Mouse (Mus musculus) embryonic facial prominence, embryonic 14.5 days (tissue): ENCODE measurements around the gene Cracr2b. TPM values are rescaled to one million over a fixed set of nuclear protein-coding genes. Genes with fewer than 3 reads are reported as not detected.

Experiments used
- ATAC-seq: fragments of 200-750 bp; cut with Nextera tagmentation; 2 replicates; pipeline ENCODE4 v1.8.0; 2017; ENCODE audit warnings: low read depth, moderate number of reproducible peaks, moderate TSS enrichment
- DNase-seq: peaks from one replicate; pipeline ENCODE4 v3.0.0-alpha.2; 2015; ENCODE audit warnings: low spot score
- H3K27ac ChIP-seq: fragments of 300-500 bp; sonication (generic); replicated peaks from 2 replicates; pipeline ENCODE4 v1.5.1; 2014; ENCODE audit warnings: low read depth, mild to moderate bottlenecking, low read length, moderate library complexity
- H3K27me3 ChIP-seq: fragments of 300-500 bp; sonication (generic); replicated peaks from 2 replicates; pipeline ENCODE4 v1.6.1; 2014; ENCODE audit warnings: low read length; ENCODE audit not compliant: control insufficient read depth, insufficient read depth
- H3K36me3 ChIP-seq: fragments of 300-500 bp; sonication (generic); 2 replicates; pipeline ENCODE4 v1.6.1; 2014; ENCODE audit warnings: low read length, mixed read lengths; ENCODE audit not compliant: control insufficient read depth, insufficient read depth
- H3K4me1 ChIP-seq: fragments of 300-500 bp; sonication (generic); 2 replicates; pipeline ENCODE4 v1.6.1; 2014; ENCODE audit warnings: antibody characterized with exemption, low read length; ENCODE audit not compliant: control insufficient read depth, insufficient read depth
- H3K4me2 ChIP-seq: fragments of 300-500 bp; sonication (generic); 2 replicates; pipeline ENCODE4 v1.6.1; 2014; ENCODE audit warnings: low read depth, mild to moderate bottlenecking, low read length, moderate library complexity, mixed read lengths
- H3K4me3 ChIP-seq: fragments of 300-500 bp; sonication (generic); 2 replicates; pipeline ENCODE4 v1.5.1; 2014; ENCODE audit warnings: low read depth, mild to moderate bottlenecking, low read length
- H3K9ac ChIP-seq: fragments of 300-500 bp; sonication (generic); 2 replicates; pipeline ENCODE4 v1.6.1; 2014; ENCODE audit warnings: low read depth, mild to moderate bottlenecking, low read length, moderate library complexity, mixed read lengths
- H3K9me3 ChIP-seq: fragments of 300-500 bp; sonication (generic); 2 replicates; pipeline ENCODE4 v1.6.1; 2016; ENCODE audit warnings: low read length; ENCODE audit not compliant: control insufficient read depth
- WGBS: fragments of 180-500 bp; shearing (Covaris S2); extraction: QIAGEN DNeasy Blood & Tissue Kit; methylation state at CpG from one replicate; pipeline ENCODE4 v1.1.7; 2014; 5-methylcytosine and 5-hydroxymethylcytosine counted together
- polyA plus RNA-seq: library from polyadenylated mRNA; unstranded; fragments of >200 nt; fragmentation: Nextera tagmentation; extraction: Ambion mirVana; gene quantifications from 2 replicates; pipeline ENCODE4 v1.2.1, GENCODE M21; 2014

The Cracr2b gene
- polyA plus RNA-seq, 1 experiment from 2014 or later: 10.3 TPM

DNA sequence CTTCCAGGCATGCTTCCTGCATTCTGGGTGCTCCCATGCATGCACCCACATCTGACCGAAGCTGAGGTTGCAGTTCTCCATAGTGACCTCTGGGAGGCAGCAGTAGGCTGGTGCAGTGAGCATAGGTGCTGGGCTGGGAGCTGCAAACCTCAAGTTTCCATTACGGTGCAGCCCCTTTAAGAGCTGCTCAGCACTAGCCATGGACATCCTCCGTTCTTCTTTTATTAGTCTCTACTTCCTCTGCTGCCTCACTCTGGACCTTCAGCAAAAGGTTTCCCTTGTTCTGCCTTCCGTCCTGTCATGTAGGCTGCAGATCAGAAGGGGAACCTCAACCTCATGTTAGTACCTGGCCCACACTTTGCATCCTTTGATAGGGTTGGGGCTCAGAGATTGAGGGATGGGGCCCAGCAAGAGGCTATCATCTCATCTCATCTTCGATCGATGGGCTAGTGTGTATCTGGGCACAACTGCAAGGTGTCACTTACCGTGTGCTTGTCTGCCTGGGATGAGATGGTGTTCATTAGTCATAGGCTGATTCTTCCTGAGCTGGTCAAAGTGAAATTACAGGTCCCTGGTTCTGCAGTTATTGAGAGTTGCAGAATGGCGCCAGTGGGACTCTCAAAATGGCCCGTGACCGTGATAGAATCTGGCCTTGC, 20.1 kb downstream of the Cracr2b start:
- Histone ChIP-seq H3K4me2 (peak overlapping the region; percentile 97), H3K9ac (no peak overlapping the region), H3K27ac (no peak overlapping the region), H3K9me3 (no peaks in the 10 kb centered on the region), H3K4me3 (peak overlapping the region; percentile 54), H3K27me3 (peaks cover 19% of the 10 kb centered on the region), H3K36me3 (no peaks in the 10 kb centered on the region), H3K4me1 (peaks cover 31% of the 10 kb centered on the region)
- DNase-seq (peak; percentile 84), ATAC-seq (peak; percentile 51)
- 12% methylated on average over 9 of the region's 10 CpGs for WGBS

DNA sequence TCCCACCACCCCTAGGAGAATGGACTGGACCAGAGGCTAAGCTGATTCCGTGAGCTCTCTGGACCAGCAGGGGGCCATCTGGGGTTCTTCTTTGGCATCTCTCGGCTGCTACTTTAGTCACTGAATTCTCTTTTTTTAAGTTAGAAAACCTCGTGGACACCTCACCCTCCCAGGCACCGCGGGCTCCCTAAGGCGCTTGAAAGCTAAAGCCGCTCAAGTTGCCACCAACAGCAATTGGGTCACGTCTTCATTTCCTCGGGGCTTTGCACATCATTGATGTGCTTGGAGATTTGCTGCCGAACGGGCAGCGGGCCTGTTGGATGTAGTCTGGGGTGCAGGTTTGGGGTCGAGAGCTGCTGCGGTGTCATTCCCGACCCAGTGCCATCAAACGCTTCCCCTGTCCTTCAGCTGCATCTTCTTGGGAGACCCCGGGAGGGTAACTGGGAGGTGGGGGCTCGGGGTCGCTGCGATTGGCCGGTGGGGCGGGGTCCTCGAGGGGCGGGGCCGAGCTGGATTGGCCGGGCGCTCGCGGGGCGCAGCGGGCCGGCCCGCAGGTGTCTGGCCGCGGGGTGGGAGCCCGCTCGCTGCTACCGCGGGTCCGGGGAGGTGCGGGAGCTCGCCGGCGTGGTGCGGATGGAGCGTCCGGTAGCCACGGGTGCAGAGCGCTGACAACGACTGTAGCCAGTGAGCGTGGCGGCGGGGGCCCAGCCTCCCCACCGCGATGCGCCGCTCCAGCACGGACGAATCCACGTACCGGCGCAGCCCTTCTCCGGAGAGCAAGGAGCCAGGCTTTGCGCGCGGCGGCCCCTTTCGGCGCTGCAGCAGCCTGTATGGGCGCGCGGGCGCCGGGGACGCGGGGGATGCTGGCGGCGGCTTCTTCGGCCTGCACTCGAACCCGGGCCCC, 20.9 kb downstream of the Cracr2b start:
- no peaks in the 10 kb centered on the region for H3K36me3 ChIP-seq
- no peak overlapping the region; the same call in 1 of the 2 replicates for H3K27ac ChIP-seq
- DNase-seq (no peak), ATAC-seq (peak; percentile 38)
- H3K27me3 ChIP-seq: peaks cover 19% of the 10 kb centered on the region
- peak overlapping the region; percentile 97 for H3K4me2 ChIP-seq
- H3K9me3 ChIP-seq: no peaks in the 10 kb centered on the region
- peaks cover 24% of the 10 kb centered on the region for H3K4me1 ChIP-seq
- under 1% methylated on average over 25 of the region's 81 CpGs for WGBS
- H3K4me3 ChIP-seq: peak overlapping the region; percentile 54
- H3K9ac ChIP-seq: peak overlapping the region; percentile 61

- peaks cover 16% of the 10 kb centered on the region for H3K4me1 ChIP-seq
- peak overlapping the region; percentile 61 for H3K9ac ChIP-seq
- 4% methylated on average over 10 of the region's 11 CpGs for WGBS
- H3K27ac ChIP-seq: no peak overlapping the region
- ATAC-seq (no peak), DNase-seq (no peak)
- H3K4me3 ChIP-seq: peak overlapping the region; percentile 54
- no peaks in the 10 kb centered on the region for H3K36me3 ChIP-seq
- peak overlapping the region; percentile 97 for H3K4me2 ChIP-seq
- no peaks in the 10 kb centered on the region for H3K9me3 ChIP-seq
- H3K27me3 ChIP-seq: peaks cover 19% of the 10 kb centered on the region
Observed at GRCm38 (mm10) chr7:141482531-141483024, 21.7 kb downstream of the Cracr2b start.

DNA sequence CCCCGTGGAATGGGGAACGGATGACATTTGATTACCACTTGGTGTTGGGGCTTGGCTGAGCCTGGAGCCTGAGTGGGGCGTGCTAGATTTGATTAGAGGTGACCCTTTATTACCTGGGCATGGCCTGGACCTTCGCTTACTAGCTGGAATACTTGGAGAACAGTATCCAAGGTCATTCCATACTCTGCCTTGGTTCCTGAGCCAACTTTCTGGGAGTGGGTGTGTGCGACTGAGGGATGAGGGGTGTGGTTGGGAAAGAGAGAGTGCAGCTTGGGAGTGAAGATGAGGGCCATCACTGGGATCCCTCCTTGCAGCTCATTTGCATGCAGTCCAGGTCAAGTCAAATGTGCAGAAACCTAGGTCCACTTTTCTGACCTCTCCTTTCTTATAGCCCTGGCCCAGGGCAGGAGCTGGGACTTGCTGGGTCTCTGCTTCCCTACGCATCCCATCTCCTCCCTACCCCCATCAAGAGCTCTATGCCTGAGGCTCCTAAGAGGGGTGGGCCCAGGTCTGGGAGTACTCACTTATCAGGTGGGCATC, 22.3 kb downstream of the Cracr2b start:
- DNase-seq (no peak), ATAC-seq (no peak)
- H3K4me3 ChIP-seq: no peak overlapping the region
- no peak overlapping the region for H3K27ac ChIP-seq
- no peaks in the 10 kb centered on the region for H3K9me3 ChIP-seq
- no peak overlapping the region for H3K9ac ChIP-seq
- WGBS: 74% methylated on average over 6 of the region's 6 CpGs
- peaks cover 10% of the 10 kb centered on the region for H3K4me1 ChIP-seq
- H3K36me3 ChIP-seq: no peaks in the 10 kb centered on the region
- H3K4me2 ChIP-seq: no peak overlapping the region
- peaks cover 19% of the 10 kb centered on the region for H3K27me3 ChIP-seq

- Histone ChIP-seq H3K9ac (no peak overlapping the region), H3K4me1 (peaks cover 7% of the 10 kb centered on the region; the same call in 1 of the 2 replicates), H3K4me2 (no peak overlapping the region), H3K9me3 (no peaks in the 10 kb centered on the region), H3K27ac (no peak overlapping the region), H3K27me3 (peaks cover 19% of the 10 kb centered on the region), H3K36me3 (no peaks in the 10 kb centered on the region), H3K4me3 (no peak overlapping the region)
- no peak for DNase-seq
- ATAC-seq: no peak
- 76% methylated on average over 5 of the region's 5 CpGs for WGBS
Observed at GRCm38 (mm10) chr7:141484186-141485120, 23.6 kb downstream of the Cracr2b start.

- no peaks in the 10 kb centered on the region for H3K9me3 ChIP-seq
- no peak overlapping the region for H3K27ac ChIP-seq
- peaks cover 16% of the 10 kb centered on the region for H3K27me3 ChIP-seq
- no peaks in the 10 kb centered on the region for H3K36me3 ChIP-seq
- WGBS: 81% methylated on average over 2 of the region's 2 CpGs
- H3K4me1 ChIP-seq: peaks cover 7% of the 10 kb centered on the region; the same call in 1 of the 2 replicates
- no peak for ATAC-seq
- H3K4me2 ChIP-seq: no peak overlapping the region
- H3K9ac ChIP-seq: no peak overlapping the region
- no peak overlapping the region for H3K4me3 ChIP-seq
- no peak for DNase-seq
Observed at GRCm38 (mm10) chr7:141485186-141485585, 24.3 kb downstream of the Cracr2b start.

DNA sequence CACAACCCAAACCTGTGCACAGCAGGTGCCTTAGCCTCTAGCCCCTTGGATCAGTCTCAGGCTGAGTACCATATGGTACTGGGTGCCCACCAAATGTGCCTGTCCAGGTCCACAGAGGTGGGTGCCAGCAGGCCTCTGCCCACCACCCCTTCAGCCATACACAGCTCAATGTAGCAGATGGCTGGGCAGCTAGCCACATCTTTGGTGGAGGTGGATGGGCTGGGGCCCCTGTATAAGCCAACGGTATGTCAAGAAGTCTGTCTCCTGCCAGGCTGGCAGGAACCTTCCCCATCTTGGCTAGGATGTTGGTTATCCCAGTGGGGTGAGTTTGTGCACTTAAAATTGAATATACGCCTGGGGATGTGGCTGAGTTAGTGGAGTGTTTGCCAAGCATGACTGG, 24.7 kb downstream of the Cracr2b start:
- no peak overlapping the region for H3K4me3 ChIP-seq
- no peak overlapping the region for H3K4me2 ChIP-seq
- H3K36me3 ChIP-seq: 0 out of 2 replicates have a peak, but pooled peaks cover 3% of the 10 kb centered on the region
- no peaks in the 10 kb centered on the region for H3K9me3 ChIP-seq
- ATAC-seq (no peak), DNase-seq (no peak)
- WGBS: 87% methylated on average over 2 of the region's 2 CpGs
- peaks cover 7% of the 10 kb centered on the region; the same call in 1 of the 2 replicates for H3K4me1 ChIP-seq
- peaks cover 14% of the 10 kb centered on the region for H3K27me3 ChIP-seq
- no peak overlapping the region for H3K9ac ChIP-seq
- H3K27ac ChIP-seq: no peak overlapping the region
